Mouse (Mus musculus): ENCODE data around the gene Ldhd. TPM values are rescaled to one million over a fixed set of nuclear protein-coding genes. Genes with fewer than 3 reads are reported as not detected.
"Not testable (repeated sequence)": the region's sequence is repeated elsewhere in the genome, so short reads cannot be mapped to it uniquely, and the experiment has no call there.

Ldhd gene
- polyA plus RNA-seq, 1 experiment from 2014 or later: 1.3 TPM

- Histone ChIP-seq H3K4me3 (ENCODE audit: low read depth, low read length) (no peak overlapping the region), H3K27ac (ENCODE audit: low read length) (no peak overlapping the region), H3K9me3 (replicated peaks; ENCODE audit: control insufficient read depth, low read length, poor library complexity, severe bottlenecking) (no peaks in the 10 kb centered on the region), H3K4me2 (ENCODE audit: low read length) (no peak overlapping the region), H3K36me3 (ENCODE audit: control insufficient read depth, insufficient read depth, low read length) (no peaks in the 10 kb centered on the region), H3K27me3 (ENCODE audit: control insufficient read depth, insufficient read depth, low read depth, low read length) (no peaks in the 10 kb centered on the region), H3K9ac (ENCODE audit: low read depth, low read length) (no peak overlapping the region), H3K4me1 (ENCODE audit: control insufficient read depth, insufficient read depth, low read length) (no peaks in the 10 kb centered on the region)
- WGBS: 59% methylated on average over 3 of the region's 3 CpGs
- no peak for ATAC-seq
Measured at GRCm38 (mm10) chr8:111650651-111651050, 20.5 kb upstream of the Ldhd start.

GRCm38 (mm10) chr8:111648834-111649233 is 18.7 kb upstream of the Ldhd start:
- Histone ChIP-seq H3K4me2 (ENCODE audit: low read length) (no peak overlapping the region), H3K9ac (ENCODE audit: low read depth, low read length) (no peak overlapping the region), H3K36me3 (ENCODE audit: control insufficient read depth, insufficient read depth, low read length) (no peaks in the 10 kb centered on the region), H3K27ac (ENCODE audit: low read length) (no peak overlapping the region), H3K4me3 (ENCODE audit: low read depth, low read length) (no peak overlapping the region), H3K9me3 (replicated peaks; ENCODE audit: control insufficient read depth, low read length, poor library complexity, severe bottlenecking) (no peaks in the 10 kb centered on the region), H3K4me1 (ENCODE audit: control insufficient read depth, insufficient read depth, low read length) (peaks cover 3% of the 10 kb centered on the region), H3K27me3 (ENCODE audit: control insufficient read depth, insufficient read depth, low read depth, low read length) (no peaks in the 10 kb centered on the region)
- ATAC-seq: no peak
- 75% methylated on average over 2 of the region's 2 CpGs for WGBS

GRCm38 (mm10) chr8:111645715-111646114 is 15.5 kb upstream of the Ldhd start:
- WGBS: 99% methylated on average over 8 of the region's 8 CpGs
- no peak overlapping the region for H3K4me3 ChIP-seq (ENCODE audit: low read depth, low read length)
- no peaks in the 10 kb centered on the region for H3K27me3 ChIP-seq (ENCODE audit: control insufficient read depth, insufficient read depth, low read depth, low read length)
- no peak overlapping the region for H3K4me2 ChIP-seq (ENCODE audit: low read length)
- H3K4me1 ChIP-seq (ENCODE audit: control insufficient read depth, insufficient read depth, low read length): peaks cover 6% of the 10 kb centered on the region
- no peaks in the 10 kb centered on the region for H3K36me3 ChIP-seq (ENCODE audit: control insufficient read depth, insufficient read depth, low read length)
- H3K9me3 ChIP-seq (replicated peaks; ENCODE audit: control insufficient read depth, low read length, poor library complexity, severe bottlenecking): no peaks in the 10 kb centered on the region
- no peak overlapping the region for H3K9ac ChIP-seq (ENCODE audit: low read depth, low read length)
- no peak overlapping the region for H3K27ac ChIP-seq (ENCODE audit: low read length)
- no peak for ATAC-seq

- H3K27me3 ChIP-seq (ENCODE audit: control insufficient read depth, insufficient read depth, low read depth, low read length); H3K4me1 ChIP-seq (ENCODE audit: control insufficient read depth, insufficient read depth, low read length); ATAC-seq; H3K36me3 ChIP-seq (ENCODE audit: control insufficient read depth, insufficient read depth, low read length); H3K9me3 ChIP-seq (replicated peaks; ENCODE audit: control insufficient read depth, low read length, poor library complexity, severe bottlenecking): not testable (repeated sequence)
- 59% methylated on average over 12 of the region's 12 CpGs for WGBS
- Histone ChIP-seq H3K4me3 (ENCODE audit: low read depth, low read length) (peak overlapping the region; percentile 82), H3K4me2 (ENCODE audit: low read length) (peak overlapping the region; percentile 59), H3K27ac (ENCODE audit: low read length) (peak overlapping the region; percentile 93; the same call in 1 of the 2 replicates), H3K9ac (ENCODE audit: low read depth, low read length) (0 out of 2 replicates have a peak overlapping the region, but pooled peaks have one; percentile 28)
Measured at GRCm38 (mm10) chr8:111644286-111645051, 14.3 kb upstream of the Ldhd start.

DNA sequence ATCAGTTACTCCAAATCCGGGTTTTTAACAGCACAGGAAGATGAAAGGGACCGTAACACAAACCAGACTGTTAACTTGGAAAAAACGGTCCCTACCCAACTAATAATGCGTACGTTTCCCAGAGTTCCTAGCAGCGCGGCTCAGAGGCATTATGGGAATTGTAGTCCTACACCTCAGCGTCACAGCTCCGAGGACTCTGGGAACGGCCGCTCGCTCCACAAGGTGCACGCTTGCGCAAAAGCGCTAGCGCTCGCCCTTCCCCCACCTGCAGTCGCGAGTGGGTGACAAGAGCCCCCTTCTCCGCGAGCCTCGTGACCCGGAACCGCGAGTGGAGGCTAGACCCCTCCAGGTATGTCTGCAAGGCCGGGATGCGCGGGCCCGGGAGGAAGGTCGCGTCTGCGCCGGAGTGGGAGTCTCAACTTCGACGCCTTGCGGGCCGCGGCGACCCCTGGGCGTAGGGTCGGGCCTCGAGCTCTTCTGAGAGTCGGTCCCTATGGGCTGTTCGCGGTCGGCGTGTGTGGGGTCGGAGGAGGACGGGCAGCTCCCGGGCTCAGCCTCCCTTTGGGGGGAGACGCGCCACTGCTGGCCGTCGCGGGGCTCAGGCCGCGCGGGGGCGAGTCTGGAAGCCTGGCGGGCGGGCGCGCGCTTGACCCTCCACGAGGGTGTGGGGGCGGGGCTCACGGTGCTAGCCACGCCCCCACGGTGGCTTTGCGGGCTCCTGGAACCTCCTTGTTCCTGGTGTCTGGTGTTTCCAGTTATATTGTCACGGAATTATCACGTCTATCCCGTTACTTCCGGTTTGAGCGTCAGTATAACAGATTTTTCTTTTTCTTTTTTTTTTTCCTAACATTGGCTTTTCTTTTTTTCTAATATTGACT is 13.3 kb upstream of the Ldhd start, which contains the start of gene Zfp1:
TSS of gene Zfp1 (plus strand) at position 138 of the 878 bp plus-strand sequence.
- H3K27ac ChIP-seq (ENCODE audit: low read length): peak within 1 kb of the TSS; percentile 93
- H3K4me3 ChIP-seq (ENCODE audit: low read depth, low read length): peak within 1 kb of the TSS; percentile 82
- peaks cover 6% of the 10 kb centered on the region for H3K4me1 ChIP-seq (ENCODE audit: control insufficient read depth, insufficient read depth, low read length)
- peak within 1 kb of the TSS; percentile 70 for H3K4me2 ChIP-seq (ENCODE audit: low read length)
- ATAC-seq: peak; percentile 99
- H3K36me3 ChIP-seq (ENCODE audit: control insufficient read depth, insufficient read depth, low read length): no peaks in the 10 kb centered on the region
- H3K9me3 ChIP-seq (replicated peaks; ENCODE audit: control insufficient read depth, low read length, poor library complexity, severe bottlenecking): no peaks in the 10 kb centered on the region
- H3K9ac ChIP-seq (ENCODE audit: low read depth, low read length): peak within 1 kb of the TSS; percentile 83
- no peaks in the 10 kb centered on the region for H3K27me3 ChIP-seq (ENCODE audit: control insufficient read depth, insufficient read depth, low read depth, low read length)
- WGBS: under 1% methylated on average over 70 of the region's 75 CpGs

- H3K4me1 ChIP-seq (ENCODE audit: control insufficient read depth, insufficient read depth, low read length): peaks cover 6% of the 10 kb centered on the region
- 12% methylated on average over 5 of the region's 5 CpGs for WGBS
- peak overlapping the region; percentile 62; the same call in 1 of the 2 replicates for H3K27ac ChIP-seq (ENCODE audit: low read length)
- H3K36me3 ChIP-seq (ENCODE audit: control insufficient read depth, insufficient read depth, low read length): no peaks in the 10 kb centered on the region
- no peaks in the 10 kb centered on the region for H3K9me3 ChIP-seq (replicated peaks; ENCODE audit: control insufficient read depth, low read length, poor library complexity, severe bottlenecking)
- H3K27me3 ChIP-seq (ENCODE audit: control insufficient read depth, insufficient read depth, low read depth, low read length): no peaks in the 10 kb centered on the region
- ATAC-seq: peak; percentile 47
- peak overlapping the region; percentile 70 for H3K4me2 ChIP-seq (ENCODE audit: low read length)
- H3K4me3 ChIP-seq (ENCODE audit: low read depth, low read length): peak overlapping the region; percentile 82
- H3K9ac ChIP-seq (ENCODE audit: low read depth, low read length): peak overlapping the region; percentile 52
Measured at GRCm38 (mm10) chr8:111642939-111643263, 12.7 kb upstream of the Ldhd start.

DNA sequence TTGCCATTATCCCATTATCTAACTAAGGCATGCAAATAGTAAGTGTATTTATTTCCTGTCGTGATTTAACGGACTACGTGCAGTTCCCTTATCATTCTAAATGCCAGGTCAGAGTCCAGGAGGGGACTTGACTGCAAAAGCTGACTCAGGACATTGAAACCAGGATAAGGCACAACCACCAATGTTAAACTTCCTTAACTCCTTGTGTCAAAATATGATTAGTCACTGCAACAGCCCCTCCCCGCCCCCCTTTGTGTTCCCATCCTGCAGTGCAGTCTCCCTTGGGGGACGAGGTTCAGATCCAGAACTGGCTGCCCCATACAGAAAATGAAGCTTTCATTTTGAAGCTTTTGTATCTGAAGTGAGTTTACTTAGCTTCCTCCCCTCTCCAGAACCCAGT is 12.3 kb upstream of the Ldhd start:
- no peaks in the 10 kb centered on the region for H3K27me3 ChIP-seq (ENCODE audit: control insufficient read depth, insufficient read depth, low read depth, low read length)
- no peaks in the 10 kb centered on the region for H3K9me3 ChIP-seq (replicated peaks; ENCODE audit: control insufficient read depth, low read length, poor library complexity, severe bottlenecking)
- H3K4me3 ChIP-seq (ENCODE audit: low read depth, low read length): peak overlapping the region; percentile 82; the same call in 1 of the 2 replicates
- peak overlapping the region; percentile 52; the same call in 1 of the 2 replicates for H3K9ac ChIP-seq (ENCODE audit: low read depth, low read length)
- 64% methylated on average over 5 of the region's 5 CpGs for WGBS
- ATAC-seq: no peak
- H3K27ac ChIP-seq (ENCODE audit: low read length): no peak overlapping the region; the same call in 1 of the 2 replicates
- peak overlapping the region; percentile 70 for H3K4me2 ChIP-seq (ENCODE audit: low read length)
- H3K36me3 ChIP-seq (ENCODE audit: control insufficient read depth, insufficient read depth, low read length): no peaks in the 10 kb centered on the region
- peaks cover 6% of the 10 kb centered on the region for H3K4me1 ChIP-seq (ENCODE audit: control insufficient read depth, insufficient read depth, low read length)

DNA sequence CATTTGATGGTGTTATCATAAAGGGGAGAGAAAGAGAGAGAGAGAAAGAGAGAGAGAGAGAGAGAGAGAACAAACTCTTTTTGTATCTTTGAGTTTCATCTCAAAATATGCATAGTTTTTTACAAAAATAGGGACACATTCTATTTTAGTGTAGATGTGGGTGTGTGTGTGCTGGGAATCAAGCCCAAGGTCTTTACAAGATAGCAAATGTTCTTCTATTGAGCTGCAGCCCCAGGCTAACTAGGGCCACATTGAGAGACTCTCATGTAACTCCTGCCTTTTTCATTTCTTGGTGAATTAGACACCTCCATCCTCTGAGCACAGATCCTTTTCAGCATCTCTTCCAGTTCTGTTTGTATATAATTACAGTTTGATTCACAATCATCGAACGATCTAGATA is 10.9 kb upstream of the Ldhd start:
- H3K27me3 ChIP-seq (ENCODE audit: control insufficient read depth, insufficient read depth, low read depth, low read length): no peaks in the 10 kb centered on the region
- H3K4me1 ChIP-seq (ENCODE audit: control insufficient read depth, insufficient read depth, low read length): peaks cover 6% of the 10 kb centered on the region
- no peaks in the 10 kb centered on the region for H3K36me3 ChIP-seq (ENCODE audit: control insufficient read depth, insufficient read depth, low read length)
- no peak overlapping the region for H3K9ac ChIP-seq (ENCODE audit: low read depth, low read length)
- H3K9me3 ChIP-seq (replicated peaks; ENCODE audit: control insufficient read depth, low read length, poor library complexity, severe bottlenecking): no peaks in the 10 kb centered on the region
- no peak for ATAC-seq
- no peak overlapping the region for H3K4me3 ChIP-seq (ENCODE audit: low read depth, low read length)
- H3K27ac ChIP-seq (ENCODE audit: low read length): no peak overlapping the region
- 94% methylated on average over 2 of the region's 2 CpGs for WGBS
- no peak overlapping the region for H3K4me2 ChIP-seq (ENCODE audit: low read length)

DNA sequence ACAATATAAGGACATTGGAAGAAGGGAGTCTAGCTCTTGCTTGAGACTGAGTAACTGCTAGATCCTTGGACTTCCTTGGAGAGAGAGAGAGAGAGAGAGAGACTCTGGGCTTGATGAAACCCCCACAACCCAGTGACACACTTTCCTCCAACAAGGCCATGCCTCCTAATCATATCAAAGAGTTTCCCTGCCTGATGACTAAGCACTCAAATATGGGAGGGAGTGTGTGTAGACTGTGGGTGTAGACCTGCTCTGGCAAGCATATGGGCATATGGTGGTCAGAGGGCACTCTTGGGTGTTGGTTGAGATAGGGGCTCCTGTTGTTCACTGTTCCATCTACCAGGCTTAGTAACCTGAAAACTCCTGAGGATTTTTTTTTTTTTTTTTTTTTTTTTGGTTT is 7.9 kb upstream of the Ldhd start:
- no peak for ATAC-seq
- no peak overlapping the region for H3K4me2 ChIP-seq (ENCODE audit: low read length)
- H3K4me3 ChIP-seq (ENCODE audit: low read depth, low read length): no peak overlapping the region
- no peaks in the 10 kb centered on the region for H3K36me3 ChIP-seq (ENCODE audit: control insufficient read depth, insufficient read depth, low read length)
- no peaks in the 10 kb centered on the region for H3K27me3 ChIP-seq (ENCODE audit: control insufficient read depth, insufficient read depth, low read depth, low read length)
- H3K9ac ChIP-seq (ENCODE audit: low read depth, low read length): no peak overlapping the region
- no peak overlapping the region for H3K27ac ChIP-seq (ENCODE audit: low read length)
- H3K9me3 ChIP-seq (replicated peaks; ENCODE audit: control insufficient read depth, low read length, poor library complexity, severe bottlenecking): no peaks in the 10 kb centered on the region
- H3K4me1 ChIP-seq (ENCODE audit: control insufficient read depth, insufficient read depth, low read length): peaks cover 3% of the 10 kb centered on the region
